In the genomic region with DNA sequence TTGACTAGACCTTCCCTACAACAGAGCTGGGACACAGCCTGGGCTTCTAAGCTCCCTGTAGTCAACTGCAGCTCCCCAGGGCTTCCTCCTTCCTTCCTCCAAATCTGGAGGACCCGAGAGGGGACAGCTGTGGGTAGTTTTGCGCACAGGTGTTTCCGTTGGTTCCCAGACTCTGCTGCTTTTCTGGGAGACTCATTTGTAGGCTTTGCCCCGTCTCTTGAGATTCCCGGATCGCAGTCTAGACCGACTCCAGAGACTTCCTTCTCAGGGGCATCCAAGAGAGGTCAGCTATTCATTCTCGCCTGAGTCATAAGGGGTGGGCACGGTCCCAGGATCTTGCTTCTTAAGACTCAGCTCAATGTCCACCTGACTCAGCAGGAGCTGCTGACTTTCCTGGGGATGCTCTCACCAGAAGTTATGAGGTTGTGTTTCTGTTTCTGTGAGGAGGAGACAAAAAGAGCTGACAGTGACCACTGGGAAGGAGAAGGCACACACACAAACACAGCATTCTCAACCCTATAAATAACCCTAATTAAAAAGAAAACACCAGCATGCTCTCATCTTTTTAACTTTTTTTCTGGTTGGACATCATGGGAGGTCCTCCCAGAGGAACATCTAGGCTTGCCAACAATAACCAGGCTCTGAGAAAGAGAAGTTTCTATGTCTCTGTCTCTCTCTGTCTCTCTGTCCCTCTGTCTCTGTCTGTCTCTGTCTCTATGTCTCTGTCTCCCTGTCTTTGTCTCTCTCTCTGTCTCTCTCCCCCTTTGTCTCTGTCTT, we compare ENCODE assay signal across 11 mouse cellular contexts.
DNase-seq lines count a peak whose midpoint lies in the region; ATAC-seq and TF ChIP-seq lines count a peak whose summit lies in the region.
"Had no signal": no experiment of that assay in that cellular context is flagged by ENCODE, and none has a peak within 500 bp of the region (broad histone marks: within the 10 kb centered on the region; RNA-seq: fewer than 3 reads in every experiment).

No protein-coding gene starts in this region.

- TF ChIP-seq CTCF in kidney, postnatal 0 days (IDR thresholded peaks at IDR 0.05; ENCODE audit: low read depth): no peak
- TF ChIP-seq CTCF in intestine, postnatal 0 days (IDR thresholded peaks at IDR 0.05; ENCODE audit: low read depth): no peak

- H3K4me2 ChIP-seq in kidney, postnatal 0 days (ENCODE audit: low read length): peak overlapping the region; percentile 21; the same call in 1 of the 2 replicates
- no peak overlapping the region for H3K4me2 ChIP-seq in intestine, postnatal 0 days (replicated peaks; ENCODE audit: low read depth)
- H3K4me2 ChIP-seq in hindbrain, embryonic 11.5 days (replicated peaks; ENCODE audit: low read depth, low read length): no peak overlapping the region
- H3K4me2 ChIP-seq: heart, embryonic 13.5 days; lung, embryonic 15.5 days had no signal

- no peaks in the 10 kb centered on the region for H3K9me3 ChIP-seq in kidney, postnatal 0 days (replicated peaks; ENCODE audit: low read length)
- no peaks in the 10 kb centered on the region for H3K9me3 ChIP-seq in intestine, postnatal 0 days (ENCODE audit: control insufficient read depth)
- no peaks in the 10 kb centered on the region for H3K9me3 ChIP-seq in hindbrain, embryonic 11.5 days (ENCODE audit: control insufficient read depth, low read length)
- H3K9me3 ChIP-seq: heart, embryonic 13.5 days; lung, embryonic 15.5 days had no signal

- no peaks in the 10 kb centered on the region for H3K27me3 ChIP-seq in kidney, postnatal 0 days (ENCODE audit: insufficient read depth, low read length)
- H3K27me3 ChIP-seq in intestine, postnatal 0 days (replicated peaks; ENCODE audit: control insufficient read depth, insufficient read depth, low read length): no peaks in the 10 kb centered on the region
- H3K27me3 ChIP-seq in hindbrain, embryonic 11.5 days (ENCODE audit: control insufficient read depth, insufficient read depth, low read length): no peaks in the 10 kb centered on the region
- H3K27me3 ChIP-seq: heart, embryonic 13.5 days; lung, embryonic 15.5 days had no signal

- 57% methylated on average over 9 of the region's 9 CpGs for WGBS in kidney, postnatal 0 days
- 76% methylated on average over 9 of the region's 9 CpGs for WGBS in intestine, postnatal 0 days
- WGBS in hindbrain, embryonic 11.5 days: 80% methylated on average over 9 of the region's 9 CpGs

- H3K27ac ChIP-seq in kidney, postnatal 0 days: peak overlapping the region; percentile 81
- no peak overlapping the region for H3K27ac ChIP-seq in intestine, postnatal 0 days (ENCODE audit: low read depth, low read length)
- no peak overlapping the region for H3K27ac ChIP-seq in hindbrain, embryonic 11.5 days (ENCODE audit: low read depth, low read length)
- H3K27ac ChIP-seq: heart, embryonic 13.5 days; lung, embryonic 15.5 days had no signal

- no peak overlapping the region for H3K9ac ChIP-seq in kidney, postnatal 0 days (ENCODE audit: low read depth, low read length)
- H3K9ac ChIP-seq in intestine, postnatal 0 days (ENCODE audit: low read depth, low read length): no peak overlapping the region
- no peak overlapping the region for H3K9ac ChIP-seq in hindbrain, embryonic 11.5 days (ENCODE audit: low read depth, low read length)
- H3K9ac ChIP-seq: heart, embryonic 13.5 days; lung, embryonic 15.5 days had no signal

- ATAC-seq in kidney, postnatal 0 days (replicated peaks; ENCODE audit: low FRiP score, low read depth): peak; percentile 59; the same call in 1 of the 2 replicates
- ATAC-seq in intestine, postnatal 0 days: no peak
- ATAC-seq in hindbrain, embryonic 11.5 days (ENCODE audit: low FRiP score): no peak

- H3K36me3 ChIP-seq in kidney, postnatal 0 days (ENCODE audit: insufficient read depth, low read length): no peaks in the 10 kb centered on the region
- no peaks in the 10 kb centered on the region for H3K36me3 ChIP-seq in intestine, postnatal 0 days (ENCODE audit: control insufficient read depth, insufficient read depth)
- no peaks in the 10 kb centered on the region for H3K36me3 ChIP-seq in hindbrain, embryonic 11.5 days (ENCODE audit: control insufficient read depth, insufficient read depth, low read length)
- H3K36me3 ChIP-seq: G1E; heart, embryonic 13.5 days; lung, embryonic 15.5 days had no signal

- H3K4me3 ChIP-seq in kidney, postnatal 0 days (replicated peaks; ENCODE audit: low read depth, low read length): no peak overlapping the region
- no peak overlapping the region for H3K4me3 ChIP-seq in intestine, postnatal 0 days (ENCODE audit: low read depth, low read length)
- no peak overlapping the region for H3K4me3 ChIP-seq in hindbrain, embryonic 11.5 days (ENCODE audit: low read depth, low read length)
- H3K4me3 ChIP-seq: heart, embryonic 13.5 days; lung, embryonic 15.5 days had no signal

- peaks cover 6% of the 10 kb centered on the region; the same call in 1 of the 2 replicates for H3K4me1 ChIP-seq in kidney, postnatal 0 days (replicated peaks; ENCODE audit: insufficient read depth, low read length)
- H3K4me1 ChIP-seq in intestine, postnatal 0 days (replicated peaks; ENCODE audit: control insufficient read depth, insufficient read depth, low read length): no peaks in the 10 kb centered on the region
- no peaks in the 10 kb centered on the region for H3K4me1 ChIP-seq in hindbrain, embryonic 11.5 days (replicated peaks; ENCODE audit: control insufficient read depth, insufficient read depth, low read length)
- H3K4me1 ChIP-seq: heart, embryonic 13.5 days; lung, embryonic 15.5 days had no signal

- intact Hi-C loops in gastrocnemius, postnatal 36 days (cut with DNase I): no loop called here

- peak; percentile 18 for DNase-seq in urinary bladder, postnatal 14 days (ENCODE audit: low spot score)
- DNase-seq in urinary bladder, postnatal 10 days (ENCODE audit: low spot score): no peak
- peak; percentile 34 to 38 for DNase-seq in gastrocnemius, postnatal 36 days
- DNase-seq in kidney, postnatal 0 days (ENCODE audit: low spot score): peak; percentile 84
- peak; percentile 37 for DNase-seq in thymus, postnatal 4 days
- DNase-seq in hindbrain, embryonic 11.5 days (ENCODE audit: low spot score): no peak
- DNase-seq in cerebellum, postnatal 4 days (ENCODE audit: low spot score in 2 of 2): no peak

Comparison
In these comparisons a context has a peak if more than half of its experiments do, and no peak if none do; other contexts are left out.
1. DNase-seq: peak in urinary bladder, postnatal 14 days (single experiment), gastrocnemius, postnatal 36 days (2 of 2), kidney, postnatal 0 days (single experiment) and thymus, postnatal 4 days (single experiment); none in urinary bladder, postnatal 10 days (single experiment), hindbrain, embryonic 11.5 days (single experiment) and cerebellum, postnatal 4 days (0 of 2).